Mouse (Mus musculus) forebrain, embryonic 14.5 days (tissue): ENCODE results near the gene Megf11. TPM values are rescaled to one million over a fixed set of nuclear protein-coding genes. Genes with fewer than 3 reads are reported as not detected.
A peak's percentile ranks its signal among the peaks of the same experiment; 100 is the strongest.

Source experiments
- ATAC-seq: fragments of 200-750 bp; cut with Nextera tagmentation; 2 replicates; pipeline ENCODE4 v1.8.0; 2017; ENCODE audit warnings: mild to moderate bottlenecking, moderate library complexity
- DNase-seq: peaks from one replicate; pipeline ENCODE4 v3.0.0-alpha.2; 2015; ENCODE audit warnings: low spot score
- H3K27ac ChIP-seq: fragments of 300-500 bp; sonication (generic); 2 replicates; pipeline ENCODE4 v1.5.1; 2014; ENCODE audit warnings: low read depth, mild to moderate bottlenecking, control low read depth, low read length, moderate library complexity
- H3K27me3 ChIP-seq: fragments of 300-500 bp; sonication (generic); replicated peaks from 2 replicates; pipeline ENCODE4 v1.6.1; 2014; ENCODE audit warnings: low read length, control low read depth, mixed read lengths; ENCODE audit not compliant: control insufficient read depth, insufficient read depth
- H3K36me3 ChIP-seq: fragments of 300-500 bp; sonication (generic); 2 replicates; pipeline ENCODE4 v1.6.1; 2014; ENCODE audit warnings: low read length, control low read depth; ENCODE audit not compliant: control insufficient read depth, insufficient read depth
- H3K4me1 ChIP-seq: fragments of 300-500 bp; sonication (generic); 2 replicates; pipeline ENCODE4 v1.6.1; 2014; ENCODE audit warnings: antibody characterized with exemption, low read length, control low read depth; ENCODE audit not compliant: control insufficient read depth, insufficient read depth
- H3K4me2 ChIP-seq: fragments of 300-500 bp; sonication (generic); 2 replicates; pipeline ENCODE4 v1.6.1; 2014; ENCODE audit warnings: mild to moderate bottlenecking, control low read depth, low read length
- H3K4me3 ChIP-seq: fragments of 300-500 bp; sonication (generic); 2 replicates; pipeline ENCODE4 v1.5.1; 2014; ENCODE audit warnings: low read depth, low read length, control low read depth
- H3K9ac ChIP-seq: fragments of 300-500 bp; sonication (generic); 2 replicates; pipeline ENCODE4 v1.6.1; 2014; ENCODE audit warnings: mild to moderate bottlenecking, low read length, control low read depth, moderate library complexity
- H3K9me3 ChIP-seq: fragments of 300-500 bp; sonication (generic); replicated peaks from 2 replicates; pipeline ENCODE4 v1.6.1; 2016; ENCODE audit warnings: low read length, control low read depth, mixed read lengths; ENCODE audit not compliant: control insufficient read depth
- WGBS: fragments of 180-500 bp; shearing (Covaris S2); extraction: QIAGEN DNeasy Blood & Tissue Kit; methylation state at CpG from one replicate; pipeline ENCODE4 v1.1.7; 2014; 5-methylcytosine and 5-hydroxymethylcytosine counted together
- polyA plus RNA-seq: library from polyadenylated mRNA; unstranded; fragments of >200 nt; fragmentation: Nextera tagmentation; extraction: Ambion mirVana; gene quantifications from 2 replicates; pipeline ENCODE4 v1.2.1, GENCODE M21; 2014

Gene Megf11
- polyA plus RNA-seq, 1 experiment from 2014 or later = 7.0 TPM

- WGBS = 64% methylated on average over 5 of the region's 5 CpGs
- ATAC-seq (no peak), DNase-seq (no peak)
- Histone ChIP-seq H3K4me2 (no peak overlapping the region), H3K9me3 (no peaks in the 10 kb centered on the region), H3K36me3 (no peaks in the 10 kb centered on the region), H3K4me3 (no peak overlapping the region), H3K9ac (no peak overlapping the region), H3K27ac (no peak overlapping the region), H3K27me3 (no peaks in the 10 kb centered on the region), H3K4me1 (peaks cover 18% of the 10 kb centered on the region)
These were observed 232.0 kb downstream of the Megf11 start for GRCm38 (mm10) chr9:64617413-64617812.

GRCm38 (mm10) chr9:64618433-64618832 is 233.0 kb downstream of the Megf11 start:
- H3K36me3 ChIP-seq = no peaks in the 10 kb centered on the region
- 83% methylated on average over 3 of the region's 3 CpGs for WGBS
- no peak overlapping the region for H3K27ac ChIP-seq
- ATAC-seq = no peak
- no peak for DNase-seq
- H3K4me1 ChIP-seq = peaks cover 10% of the 10 kb centered on the region
- H3K4me3 ChIP-seq = no peak overlapping the region
- no peak overlapping the region for H3K9ac ChIP-seq
- H3K27me3 ChIP-seq = no peaks in the 10 kb centered on the region
- H3K4me2 ChIP-seq = no peak overlapping the region
- no peaks in the 10 kb centered on the region for H3K9me3 ChIP-seq

- Histone ChIP-seq H3K27me3 (no peaks in the 10 kb centered on the region), H3K4me1 (peaks cover 12% of the 10 kb centered on the region), H3K27ac (no peak overlapping the region), H3K9me3 (no peaks in the 10 kb centered on the region), H3K9ac (no peak overlapping the region), H3K4me3 (no peak overlapping the region), H3K36me3 (no peaks in the 10 kb centered on the region), H3K4me2 (no peak overlapping the region)
- DNase-seq (no peak), ATAC-seq (no peak)
- WGBS = 70% methylated on average over 10 of the region's 10 CpGs
These were observed 234.0 kb downstream of the Megf11 start for GRCm38 (mm10) chr9:64619440-64619839.

GRCm38 (mm10) chr9:64620596-64620995 is 235.2 kb downstream of the Megf11 start:
- no peak for DNase-seq
- Histone ChIP-seq H3K4me2 (no peak overlapping the region), H3K27ac (no peak overlapping the region), H3K27me3 (no peaks in the 10 kb centered on the region), H3K9ac (no peak overlapping the region), H3K4me1 (peaks cover 12% of the 10 kb centered on the region), H3K9me3 (no peaks in the 10 kb centered on the region), H3K36me3 (no peaks in the 10 kb centered on the region), H3K4me3 (no peak overlapping the region)
- WGBS = 69% methylated on average over 8 of the region's 8 CpGs
- ATAC-seq = no peak

- H3K9ac ChIP-seq = no peak overlapping the region
- H3K27ac ChIP-seq = peak overlapping the region; percentile 60; the same call in 1 of the 2 replicates
- H3K4me3 ChIP-seq = no peak overlapping the region
- no peaks in the 10 kb centered on the region for H3K27me3 ChIP-seq
- peaks cover 12% of the 10 kb centered on the region for H3K4me1 ChIP-seq
- no peak overlapping the region for H3K4me2 ChIP-seq
- ATAC-seq = peak; percentile 67
- peak; percentile 70 for DNase-seq
- no peaks in the 10 kb centered on the region for H3K9me3 ChIP-seq
- WGBS = 18% methylated on average over 5 of the region's 5 CpGs
- H3K36me3 ChIP-seq = no peaks in the 10 kb centered on the region
These were observed 236.3 kb downstream of the Megf11 start for GRCm38 (mm10) chr9:64621499-64622296.

- no peak for ATAC-seq
- Histone ChIP-seq H3K27me3 (no peaks in the 10 kb centered on the region), H3K4me2 (no peak overlapping the region), H3K4me1 (peaks cover 12% of the 10 kb centered on the region), H3K36me3 (no peaks in the 10 kb centered on the region), H3K9ac (no peak overlapping the region), H3K9me3 (no peaks in the 10 kb centered on the region), H3K27ac (no peak overlapping the region), H3K4me3 (no peak overlapping the region)
- 87% methylated on average over 4 of the region's 4 CpGs for WGBS
- DNase-seq = no peak
These were observed 237.9 kb downstream of the Megf11 start for GRCm38 (mm10) chr9:64623361-64623760.

GRCm38 (mm10) chr9:64624536-64624935 is 239.1 kb downstream of the Megf11 start:
- DNase-seq (peak; percentile 55), ATAC-seq (no peak)
- Histone ChIP-seq H3K9ac (no peak overlapping the region), H3K9me3 (no peaks in the 10 kb centered on the region), H3K27ac (no peak overlapping the region), H3K4me3 (no peak overlapping the region), H3K4me1 (peaks cover 12% of the 10 kb centered on the region), H3K27me3 (no peaks in the 10 kb centered on the region), H3K4me2 (no peak overlapping the region), H3K36me3 (no peaks in the 10 kb centered on the region)
- 67% methylated on average over 8 of the region's 8 CpGs for whole genome bisulfite sequencing

GRCm38 (mm10) chr9:64629802-64630201 is 244.4 kb downstream of the Megf11 start:
- ATAC-seq (no peak), DNase-seq (no peak)
- Histone ChIP-seq H3K4me2 (no peak overlapping the region), H3K4me1 (no peaks in the 10 kb centered on the region), H3K36me3 (no peaks in the 10 kb centered on the region), H3K27me3 (no peaks in the 10 kb centered on the region), H3K9me3 (no peaks in the 10 kb centered on the region), H3K27ac (no peak overlapping the region), H3K9ac (no peak overlapping the region), H3K4me3 (no peak overlapping the region)
- 67% methylated on average over 1 of the region's 1 CpGs for WGBS

- no peak overlapping the region for H3K9ac ChIP-seq
- no peak overlapping the region for H3K27ac ChIP-seq
- H3K4me3 ChIP-seq = no peak overlapping the region
- H3K36me3 ChIP-seq = no peaks in the 10 kb centered on the region
- peaks cover 13% of the 10 kb centered on the region for H3K4me1 ChIP-seq
- H3K9me3 ChIP-seq = no peaks in the 10 kb centered on the region
- 82% methylated on average over 3 of the region's 3 CpGs for WGBS
- no peaks in the 10 kb centered on the region for H3K27me3 ChIP-seq
- ATAC-seq (no peak), DNase-seq (no peak)
- H3K4me2 ChIP-seq = no peak overlapping the region
These were observed 247.7 kb downstream of the Megf11 start for GRCm38 (mm10) chr9:64633169-64633568.
